Mouse (Mus musculus): ENCODE results near the gene Gm13090.

- no peak for TF ChIP-seq CTCF (IDR thresholded peaks at IDR 0.05; ENCODE audit: extremely low read depth, insufficient read length, insufficient replicate concordance, low read depth, low read length)
- no peak for TF ChIP-seq POLR2A (IDR thresholded peaks at IDR 0.05; ENCODE audit: low read depth, low read length)
These were observed 7.1 kb downstream of the Gm13090 start for GRCm38 (mm10) chr4:151096334-151097103.
